Mouse (Mus musculus) midbrain, embryonic 11.5 days (tissue): ENCODE results near the gene Celf6. TPM values are rescaled to one million over a fixed set of nuclear protein-coding genes. Genes with fewer than 3 reads are reported as not detected.

ENCODE experiments used
- ATAC-seq: fragments of 200-750 bp; cut with Nextera tagmentation; 2 replicates; pipeline ENCODE4 v1.8.0; 2017; ENCODE audit warnings: moderate TSS enrichment, moderate library complexity; ENCODE audit not compliant: low FRiP score
- DNase-seq: peaks from one replicate; pipeline ENCODE4 v3.0.0; 2015; ENCODE audit warnings: low spot score; ENCODE audit errors: missing footprints
- H3K27ac ChIP-seq: fragments of 300-500 bp; sonication (generic); 2 replicates; pipeline ENCODE4 v1.5.1; 2014; ENCODE audit warnings: low read depth, low read length
- H3K27me3 ChIP-seq: fragments of 300-500 bp; sonication (generic); 2 replicates; pipeline ENCODE4 v1.6.1; 2014; ENCODE audit warnings: mild to moderate bottlenecking, low read length, moderate library complexity, mixed read lengths; ENCODE audit not compliant: control insufficient read depth, insufficient read depth
- H3K36me3 ChIP-seq: fragments of 300-500 bp; sonication (generic); 2 replicates; pipeline ENCODE4 v1.6.1; 2014; ENCODE audit warnings: mild to moderate bottlenecking, low read length, moderate library complexity, mixed read lengths; ENCODE audit not compliant: control insufficient read depth, insufficient read depth
- H3K4me1 ChIP-seq: fragments of 300-500 bp; sonication (generic); 2 replicates; pipeline ENCODE4 v1.6.1; 2014; ENCODE audit warnings: low read length; ENCODE audit not compliant: control insufficient read depth, insufficient read depth
- H3K4me2 ChIP-seq: fragments of 300-500 bp; sonication (generic); 2 replicates; pipeline ENCODE4 v1.6.1; 2014; ENCODE audit warnings: mild to moderate bottlenecking, moderate library complexity
- H3K4me3 ChIP-seq: fragments of 300-500 bp; sonication (generic); 2 replicates; pipeline ENCODE4 v1.5.1; 2014; ENCODE audit warnings: low read depth, low read length
- H3K9ac ChIP-seq: fragments of 300-500 bp; sonication (generic); 2 replicates; pipeline ENCODE4 v1.6.1; 2014; ENCODE audit warnings: low read length
- H3K9me3 ChIP-seq: fragments of 300-500 bp; sonication (generic); 2 replicates; pipeline ENCODE4 v1.6.1; 2016; ENCODE audit warnings: low read length; ENCODE audit not compliant: control insufficient read depth
- WGBS: fragments of 180-500 bp; shearing (Covaris S2); extraction: QIAGEN DNeasy Blood & Tissue Kit; methylation state at CpG from one replicate; pipeline ENCODE4 v1.1.7; 2014; 5-methylcytosine and 5-hydroxymethylcytosine counted together
- polyA plus RNA-seq: library from polyadenylated mRNA; unstranded; fragments of >200 nt; fragmentation: Nextera tagmentation; extraction: Ambion mirVana; gene quantifications from 2 replicates; pipeline ENCODE4 v1.2.1, GENCODE M21; 2014

The Celf6 gene
- polyA plus RNA-seq, 1 experiment from 2014 or later: 8.5 TPM

DNA sequence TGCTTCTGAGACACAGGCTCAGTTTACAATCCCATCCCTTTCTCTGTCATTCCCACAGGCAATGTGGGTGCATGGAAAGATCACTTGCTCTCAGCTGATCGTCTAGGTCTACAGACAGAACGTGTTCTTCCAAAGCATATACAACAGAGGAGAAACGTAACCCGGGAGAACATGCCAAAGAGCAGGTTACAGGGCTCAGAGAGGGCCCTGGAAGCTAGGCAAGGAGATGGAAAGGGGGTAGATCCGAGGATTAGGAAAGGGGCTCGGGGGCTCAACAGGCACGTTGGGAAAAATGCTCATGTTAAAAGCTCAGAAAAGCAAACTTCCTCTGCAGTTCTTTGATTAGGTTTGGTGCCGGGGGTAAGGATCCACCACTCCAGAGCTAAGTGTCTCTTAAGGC, 23.9 kb downstream of the Celf6 start:
- WGBS: 76% methylated on average over 8 of the region's 8 CpGs
- H3K4me2 ChIP-seq: no peak overlapping the region
- DNase-seq (peak; percentile 57), ATAC-seq (no peak)
- no peak overlapping the region for H3K27ac ChIP-seq
- no peak overlapping the region for H3K9ac ChIP-seq
- no peaks in the 10 kb centered on the region for H3K27me3 ChIP-seq
- no peaks in the 10 kb centered on the region for H3K9me3 ChIP-seq
- no peak overlapping the region for H3K4me3 ChIP-seq
- H3K4me1 ChIP-seq: no peaks in the 10 kb centered on the region
- H3K36me3 ChIP-seq: no peaks in the 10 kb centered on the region

DNA sequence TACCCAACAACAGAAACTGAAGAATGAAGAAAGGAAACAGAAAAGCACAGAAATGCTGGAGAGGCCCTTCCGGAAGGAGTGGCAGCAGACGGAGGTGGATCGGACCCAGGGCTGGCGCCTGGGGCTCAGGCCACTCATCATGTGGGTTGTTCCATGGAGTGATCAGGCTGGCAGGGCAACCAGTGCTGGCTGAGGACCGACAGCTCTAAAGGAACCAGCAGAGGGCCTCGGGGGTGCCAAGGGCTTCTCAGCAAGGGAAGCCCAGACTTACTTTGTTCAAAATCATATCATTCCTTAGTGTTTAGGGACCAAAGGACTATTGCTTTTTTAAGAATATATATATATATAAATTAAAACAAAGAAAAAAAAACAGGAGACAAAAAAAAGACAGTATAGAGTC, 28.2 kb downstream of the Celf6 start:
- H3K27me3 ChIP-seq: no peaks in the 10 kb centered on the region
- peak; percentile 35 for DNase-seq
- H3K9ac ChIP-seq: no peak overlapping the region
- WGBS: 57% methylated on average over 6 of the region's 6 CpGs
- no peaks in the 10 kb centered on the region for H3K9me3 ChIP-seq
- no peak overlapping the region for H3K4me2 ChIP-seq
- no peaks in the 10 kb centered on the region for H3K36me3 ChIP-seq
- H3K4me1 ChIP-seq: no peaks in the 10 kb centered on the region
- no peak for ATAC-seq
- H3K27ac ChIP-seq: no peak overlapping the region
- no peak overlapping the region for H3K4me3 ChIP-seq

DNA sequence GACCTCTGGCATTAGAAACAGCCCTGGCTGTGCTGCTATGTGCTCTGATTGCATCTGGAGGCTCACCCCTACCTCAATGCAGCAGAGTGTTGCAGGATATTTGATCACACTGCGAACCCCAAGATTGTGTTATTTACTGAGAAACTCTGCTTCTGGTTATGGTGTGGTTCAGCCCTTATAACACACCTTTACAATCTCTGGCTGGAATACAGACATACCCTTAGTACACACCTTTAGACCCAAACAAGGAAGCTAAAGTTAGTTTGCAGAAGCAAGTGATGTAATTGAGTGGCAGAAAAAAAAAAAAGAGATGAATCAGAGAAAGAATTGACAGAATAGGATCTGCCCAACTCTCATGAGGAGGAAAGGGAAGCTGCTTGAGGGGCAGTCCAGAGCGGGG, 33.2 kb downstream of the Celf6 start:
- Histone ChIP-seq H3K4me1 (no peaks in the 10 kb centered on the region), H3K27ac (no peak overlapping the region), H3K4me2 (no peak overlapping the region), H3K36me3 (no peaks in the 10 kb centered on the region), H3K9me3 (no peaks in the 10 kb centered on the region), H3K9ac (no peak overlapping the region), H3K4me3 (no peak overlapping the region), H3K27me3 (no peaks in the 10 kb centered on the region)
- DNase-seq (no peak), ATAC-seq (no peak)
- 92% methylated on average over 2 of the region's 2 CpGs for WGBS

DNA sequence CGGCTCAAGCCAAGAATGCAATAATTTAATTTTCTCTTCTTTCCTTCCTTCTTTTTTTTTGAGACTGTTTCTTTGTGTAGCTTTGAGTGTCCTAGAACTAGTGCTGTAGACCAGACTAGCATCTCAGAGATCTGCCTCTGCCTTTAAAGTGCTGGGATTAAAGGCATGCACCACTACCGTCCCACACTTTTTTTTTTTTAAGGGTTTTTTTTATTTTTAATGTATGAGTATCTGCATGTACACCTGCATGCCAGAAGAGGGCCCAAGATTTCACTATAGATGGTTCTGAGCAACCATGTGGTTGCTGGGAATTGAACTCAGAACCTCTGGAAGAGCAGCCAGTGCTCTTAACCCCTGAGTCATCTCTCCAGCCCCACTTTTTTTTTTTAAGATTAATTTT, 38.1 kb downstream of the Celf6 start:
- no peaks in the 10 kb centered on the region for H3K27me3 ChIP-seq
- H3K27ac ChIP-seq: no peak overlapping the region
- H3K4me2 ChIP-seq: no peak overlapping the region
- H3K4me1 ChIP-seq: peaks cover 8% of the 10 kb centered on the region
- DNase-seq (no peak), ATAC-seq (no peak)
- H3K4me3 ChIP-seq: no peak overlapping the region
- H3K36me3 ChIP-seq: 0 out of 2 replicates have a peak, but pooled peaks cover 2% of the 10 kb centered on the region
- WGBS: 86% methylated on average over 2 of the region's 2 CpGs
- no peaks in the 10 kb centered on the region for H3K9me3 ChIP-seq
- no peak overlapping the region for H3K9ac ChIP-seq

DNA sequence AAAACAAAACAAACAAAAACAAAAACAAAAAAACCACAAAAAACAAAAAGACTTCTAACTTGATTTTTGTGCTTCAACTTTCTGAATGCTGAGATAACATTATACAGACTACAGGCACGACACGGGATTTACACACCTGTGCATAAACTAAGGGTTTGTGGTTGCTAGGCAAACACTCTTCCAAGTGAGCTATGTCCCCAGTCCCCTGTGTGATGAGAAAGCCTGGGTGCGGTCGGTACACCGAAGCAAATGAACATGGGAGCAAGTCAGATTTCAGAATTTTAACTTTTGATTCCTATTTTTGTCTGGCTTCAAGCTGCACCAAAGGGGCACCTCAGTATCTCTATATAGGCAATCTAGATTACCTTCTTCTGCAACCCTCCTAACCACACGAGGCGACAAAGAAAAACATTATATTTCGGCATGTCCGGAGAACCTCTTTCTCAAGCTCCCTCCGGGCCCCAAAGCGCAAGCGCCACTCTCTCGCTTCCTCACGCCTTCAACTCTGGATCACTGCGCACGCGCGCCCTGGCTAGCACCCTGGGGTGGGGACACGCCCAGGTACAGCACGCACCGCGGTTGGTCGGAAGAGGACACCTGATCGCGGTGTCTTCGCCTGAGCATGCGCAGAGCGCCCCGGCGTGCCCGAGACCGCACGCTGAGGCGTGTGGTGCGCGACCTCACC, 39.0 kb downstream of the Celf6 start, which contains the start of gene Parp6:
TSS of gene Parp6 (plus strand) at position 663 of the 685 bp plus-strand sequence.
- H3K4me2 ChIP-seq: peak within 1 kb of the TSS; percentile 53
- peaks cover 8% of the 10 kb centered on the region for H3K4me1 ChIP-seq
- ATAC-seq (peak; percentile 97), DNase-seq (peak; percentile 99)
- WGBS: under 1% methylated on average over 36 of the region's 36 CpGs
- peak within 1 kb of the TSS; percentile 88 for H3K27ac ChIP-seq
- H3K36me3 ChIP-seq: 0 out of 2 replicates have a peak, but pooled peaks cover 2% of the 10 kb centered on the region
- no peaks in the 10 kb centered on the region for H3K9me3 ChIP-seq
- H3K27me3 ChIP-seq: no peaks in the 10 kb centered on the region
- H3K9ac ChIP-seq: peak within 1 kb of the TSS; percentile 86
- peak within 1 kb of the TSS; percentile 79 for H3K4me3 ChIP-seq

DNA sequence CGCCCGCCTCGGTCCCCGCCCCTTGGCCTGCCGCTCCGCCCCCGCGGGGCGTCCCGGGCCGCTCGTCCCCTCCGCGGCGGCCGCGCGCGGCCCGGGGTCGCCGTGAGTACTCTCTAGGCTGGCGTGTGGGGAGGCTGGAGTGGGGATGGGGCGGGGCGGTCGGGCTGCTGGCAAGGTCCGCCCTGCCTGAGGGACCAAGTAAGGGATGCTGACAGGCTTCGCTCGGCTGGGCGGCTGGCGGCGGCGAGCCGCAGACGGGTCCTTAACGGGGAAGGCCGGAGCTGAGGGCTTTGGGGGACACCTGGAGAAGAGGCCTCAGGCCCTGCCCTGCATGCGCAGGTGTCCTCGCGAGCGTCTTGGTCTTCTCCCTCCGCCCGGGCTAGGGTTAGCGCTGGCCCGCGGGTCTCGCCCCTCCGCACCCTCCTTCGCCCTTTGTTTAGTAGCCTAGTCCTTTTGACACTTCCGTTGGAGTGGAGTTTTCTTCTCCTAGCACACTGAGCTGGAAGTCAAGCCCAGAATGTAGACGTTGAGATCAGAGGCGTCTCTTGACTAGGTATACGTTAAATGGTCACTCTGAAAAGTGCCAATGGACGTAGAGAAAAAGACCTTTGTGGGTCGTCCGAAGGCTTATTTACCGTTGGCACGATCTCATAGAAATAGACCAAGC, 39.7 kb downstream of the Celf6 start:
- Histone ChIP-seq H3K4me1 (peaks cover 8% of the 10 kb centered on the region), H3K36me3 (peaks cover 4% of the 10 kb centered on the region; the same call in 1 of the 2 replicates), H3K27ac (peak overlapping the region; percentile 88), H3K9me3 (no peaks in the 10 kb centered on the region), H3K4me3 (peak overlapping the region; percentile 79), H3K4me2 (peak overlapping the region; percentile 53), H3K27me3 (no peaks in the 10 kb centered on the region), H3K9ac (peak overlapping the region; percentile 86)
- peak; percentile 94 for DNase-seq
- WGBS: 1% methylated on average over 57 of the region's 58 CpGs
- ATAC-seq: peak; percentile 94

DNA sequence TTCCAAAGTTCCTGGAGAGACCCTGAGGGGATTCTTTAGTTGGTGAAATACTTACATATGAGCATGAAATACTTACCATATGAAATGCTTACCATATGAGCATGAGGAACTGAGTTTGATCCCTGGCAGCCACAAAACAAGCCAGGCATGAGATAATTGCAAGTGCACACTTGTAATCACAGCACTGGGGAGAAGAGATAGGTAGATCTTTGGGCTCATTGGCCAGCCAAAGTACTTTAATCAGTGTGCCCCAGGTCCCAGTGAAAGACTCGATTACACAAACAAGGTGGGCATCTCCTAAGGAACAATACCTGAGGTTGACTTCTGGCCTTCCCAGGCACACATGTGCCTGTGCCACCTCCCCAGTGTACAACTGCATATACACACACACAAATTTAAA, 60.7 kb downstream of the Celf6 start:
- H3K4me2 ChIP-seq: no peak overlapping the region
- 95% methylated on average over 1 of the region's 1 CpGs for WGBS
- no peak overlapping the region for H3K9ac ChIP-seq
- H3K4me3 ChIP-seq: no peak overlapping the region
- peaks cover 16% of the 10 kb centered on the region for H3K36me3 ChIP-seq
- no peaks in the 10 kb centered on the region for H3K9me3 ChIP-seq
- no peak overlapping the region for H3K27ac ChIP-seq
- H3K27me3 ChIP-seq: no peaks in the 10 kb centered on the region
- ATAC-seq (no peak), DNase-seq (peak; percentile 19)
- no peaks in the 10 kb centered on the region for H3K4me1 ChIP-seq

DNA sequence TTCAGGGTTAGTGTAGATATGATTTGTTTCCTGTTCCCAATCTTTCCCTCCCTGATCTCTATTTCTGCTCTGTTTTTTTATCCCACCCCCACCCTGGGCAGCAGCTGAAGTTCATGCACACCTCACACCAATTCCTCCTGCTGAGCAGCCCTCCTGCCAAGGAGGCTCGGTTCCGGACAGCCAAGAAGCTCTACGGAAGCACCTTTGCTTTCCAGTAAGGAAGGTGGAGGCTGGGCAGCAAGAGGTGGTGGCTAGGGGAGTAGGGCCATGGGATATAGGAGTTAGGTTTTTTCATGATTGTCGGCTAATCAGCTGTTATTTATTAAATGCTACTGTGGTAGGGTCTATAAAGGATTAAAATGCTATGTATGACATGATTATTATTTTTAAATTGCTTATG, 62.2 kb downstream of the Celf6 start:
- Histone ChIP-seq H3K27ac (no peak overlapping the region), H3K9ac (no peak overlapping the region), H3K4me2 (no peak overlapping the region), H3K27me3 (no peaks in the 10 kb centered on the region), H3K9me3 (no peaks in the 10 kb centered on the region), H3K36me3 (peaks cover 7% of the 10 kb centered on the region; the same call in 1 of the 2 replicates), H3K4me3 (no peak overlapping the region), H3K4me1 (no peaks in the 10 kb centered on the region)
- 89% methylated on average over 4 of the region's 4 CpGs for WGBS
- peak; percentile 65 for DNase-seq
- ATAC-seq: no peak

DNA sequence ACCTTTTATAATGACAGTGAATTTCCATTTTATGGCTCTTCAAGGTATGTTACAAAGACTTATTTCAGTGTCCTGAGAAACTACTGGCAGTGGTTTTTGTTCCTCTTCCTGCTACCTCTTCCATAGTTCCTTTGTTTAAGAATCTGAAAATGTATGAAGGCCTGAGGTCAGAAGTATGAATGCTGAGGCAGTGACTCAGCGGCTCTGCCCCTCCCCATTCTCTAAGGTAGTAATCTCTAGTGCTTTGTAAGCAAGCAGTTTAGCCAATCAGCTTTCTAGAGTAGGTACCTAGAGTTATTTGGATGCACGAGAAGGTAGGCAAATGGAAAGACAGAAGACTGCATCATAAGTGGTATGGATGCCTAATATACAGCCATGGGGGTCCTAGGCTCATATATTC, 63.6 kb downstream of the Celf6 start:
- WGBS: 84% methylated on average over 2 of the region's 2 CpGs
- ATAC-seq: no peak
- Histone ChIP-seq H3K4me1 (no peaks in the 10 kb centered on the region), H3K9me3 (no peaks in the 10 kb centered on the region), H3K27ac (no peak overlapping the region), H3K4me3 (no peak overlapping the region), H3K27me3 (no peaks in the 10 kb centered on the region), H3K4me2 (no peak overlapping the region), H3K9ac (no peak overlapping the region), H3K36me3 (peaks cover 7% of the 10 kb centered on the region; the same call in 1 of the 2 replicates)
- DNase-seq: no peak
